Mouse (Mus musculus) WW6 (cell line): ENCODE measurements at regions not wholly inside any gene's neighbourhood (a gene's known extent, or its start where the extent isn't known, plus 50 kb on each side); places are given as distances from the start of the nearest gene placed in this dataset.

Experiments used
- DNase-seq: peaks from one replicate; pipeline ENCODE4 v3.0.0-alpha.2; 2013; ENCODE audit warnings: low read depth, low spot score

DNA sequence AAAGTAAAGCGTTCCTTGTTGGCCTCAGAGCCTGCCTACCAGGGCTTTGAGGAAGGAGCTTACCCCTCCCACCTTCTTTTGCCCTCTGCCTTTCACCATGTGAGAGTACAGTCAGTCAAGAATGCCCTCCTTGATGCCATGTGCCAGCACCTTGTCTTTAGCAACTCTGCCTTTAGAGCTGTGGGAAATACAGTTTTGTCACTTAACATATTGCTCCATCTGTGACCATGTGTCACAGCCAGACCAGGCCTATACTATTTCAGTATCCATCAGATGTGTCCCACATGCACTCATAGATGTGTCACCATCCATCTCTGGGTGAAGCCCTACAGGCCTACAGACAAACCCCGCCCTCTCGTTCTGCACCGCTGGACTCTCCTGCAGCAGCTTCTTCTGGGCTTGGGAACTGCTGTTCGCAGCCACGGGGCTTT, 355.9 kb downstream of the Agtpbp1 start:
- no peak for DNase-seq

DNA sequence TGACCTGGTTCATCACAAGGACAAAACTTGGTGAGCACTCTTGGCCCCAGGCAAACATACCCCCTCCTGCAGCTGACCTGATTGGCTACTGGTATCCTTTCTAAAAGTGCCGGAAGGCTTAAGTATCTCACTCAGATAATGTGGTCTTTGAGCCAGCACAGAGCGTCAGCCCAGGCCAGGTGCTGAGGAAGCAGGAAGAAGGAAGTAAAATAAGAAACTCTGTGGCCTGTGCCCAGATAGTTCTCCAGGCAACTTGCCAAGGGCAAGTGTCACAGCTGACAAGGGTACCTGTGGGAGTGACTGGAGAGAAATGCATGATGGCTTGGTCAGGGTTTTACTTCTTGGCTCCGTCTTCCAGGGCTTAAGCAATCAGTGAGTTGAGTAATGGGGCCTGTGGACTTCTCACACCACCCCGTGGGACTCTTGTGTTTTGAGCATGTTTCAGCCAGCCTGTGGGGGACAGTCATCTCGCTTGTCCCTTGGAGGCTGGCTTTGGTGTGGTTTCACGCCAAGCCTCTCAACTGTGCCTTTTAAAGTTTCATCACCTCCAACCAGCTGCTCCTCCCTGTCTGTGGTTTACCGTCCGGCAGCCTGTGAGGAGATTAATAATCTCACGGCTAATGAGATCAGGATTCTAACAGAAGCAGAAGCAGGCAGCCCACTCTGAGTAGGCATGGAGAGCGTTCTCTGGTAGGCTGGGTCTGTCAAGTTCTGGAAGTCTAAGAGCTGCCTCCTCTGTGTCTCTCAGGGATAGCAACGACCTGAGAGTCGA, 356.8 kb downstream of the Agtpbp1 start:
- no peak for DNase-seq

DNA sequence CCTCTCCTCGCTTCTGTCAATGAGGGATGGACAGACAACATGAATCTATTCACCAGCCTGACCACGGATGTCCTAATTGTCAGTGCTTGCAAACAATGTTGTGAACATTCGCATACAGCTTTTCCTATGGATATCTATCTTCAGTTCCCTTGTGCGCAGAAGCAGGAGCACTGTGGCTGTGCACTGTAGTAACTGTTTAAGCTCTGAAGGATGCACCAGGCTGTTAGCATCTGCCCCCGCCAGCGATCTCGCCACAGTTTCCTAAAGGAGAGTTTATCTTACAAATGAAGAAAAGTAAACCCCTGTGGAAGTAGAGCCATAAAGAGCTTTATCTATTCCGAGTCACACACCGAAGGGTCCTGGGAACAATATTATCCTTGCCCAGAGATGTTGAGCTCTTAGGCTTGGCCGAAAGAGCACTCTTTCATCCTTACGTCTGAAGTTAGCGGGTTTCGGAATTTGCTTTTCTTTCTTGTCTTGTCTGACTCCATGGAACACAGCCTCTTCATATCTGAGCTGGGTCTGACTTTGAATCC, 357.4 kb downstream of the Agtpbp1 start:
- no peak for DNase-seq

DNA sequence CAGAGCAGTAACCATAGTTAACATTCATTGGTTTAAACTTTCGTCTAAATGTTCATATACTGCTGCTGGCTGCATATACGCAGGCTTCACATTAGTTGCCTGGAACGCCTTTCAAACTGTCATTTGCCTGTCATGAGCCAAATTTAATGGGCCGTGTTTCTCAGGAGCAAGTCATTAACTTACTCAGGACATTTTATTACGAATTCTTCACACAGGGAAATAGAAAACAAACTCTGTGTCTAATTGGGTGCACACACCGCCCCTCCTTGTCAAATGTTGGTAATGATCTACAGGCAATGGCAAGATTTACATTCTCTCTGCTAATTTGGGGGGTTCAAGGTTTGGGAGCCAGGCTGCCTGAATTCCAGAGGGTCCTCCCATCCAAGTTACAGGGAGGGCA, 364.4 kb downstream of the Agtpbp1 start:
- DNase-seq, result no peak

DNA sequence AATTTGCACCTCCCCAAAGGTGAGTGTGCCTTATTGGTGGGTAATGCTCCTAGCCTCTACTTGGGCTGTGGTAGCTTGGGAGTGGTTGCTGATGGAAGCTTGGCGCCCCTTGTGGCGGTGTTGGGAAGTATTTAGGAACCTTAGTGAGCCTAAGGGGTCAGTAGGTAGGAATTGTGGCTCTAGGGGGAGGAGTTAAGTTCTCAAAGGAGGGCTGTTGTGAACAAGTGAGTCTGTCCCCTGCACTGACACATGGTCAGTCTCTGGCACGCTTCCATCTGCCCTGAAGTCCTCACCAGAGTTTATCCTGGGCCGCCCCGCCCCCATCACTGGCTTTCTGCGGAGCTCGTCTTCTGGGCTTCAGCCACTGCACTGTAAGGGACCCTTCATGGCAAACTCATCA, 364.9 kb downstream of the Agtpbp1 start:
- DNase-seq, result peak; percentile 38

DNA sequence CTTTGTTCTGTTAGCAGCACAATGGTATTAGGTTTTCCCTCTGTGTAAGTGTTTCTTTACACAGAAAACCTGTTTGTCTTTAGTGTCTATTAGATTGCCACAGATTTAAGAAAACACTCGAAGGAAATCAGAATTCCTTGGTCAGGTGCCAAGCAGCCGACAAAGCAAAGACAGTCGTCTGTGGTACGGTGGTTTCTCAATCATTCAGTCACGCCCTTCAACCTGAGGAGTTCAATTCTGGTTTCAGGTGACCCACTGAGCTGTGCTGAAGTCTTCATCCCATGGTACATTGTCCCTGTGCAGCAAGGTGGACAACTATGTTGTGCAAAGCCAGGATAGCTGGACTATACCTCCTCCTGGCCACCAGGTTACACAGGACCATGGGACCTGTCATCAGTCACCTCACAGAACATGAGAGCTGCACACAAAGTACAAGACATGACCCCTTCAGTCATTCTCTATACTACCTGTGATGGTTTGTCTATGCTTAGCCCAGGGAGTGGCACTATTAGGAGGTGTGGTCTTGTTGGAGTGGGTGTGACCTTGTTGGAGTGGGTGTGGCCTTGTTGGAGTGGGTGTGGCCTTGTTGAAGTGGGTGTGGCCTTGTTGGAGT, 368.2 kb downstream of the Agtpbp1 start:
- DNase-seq, result no peak

DNA sequence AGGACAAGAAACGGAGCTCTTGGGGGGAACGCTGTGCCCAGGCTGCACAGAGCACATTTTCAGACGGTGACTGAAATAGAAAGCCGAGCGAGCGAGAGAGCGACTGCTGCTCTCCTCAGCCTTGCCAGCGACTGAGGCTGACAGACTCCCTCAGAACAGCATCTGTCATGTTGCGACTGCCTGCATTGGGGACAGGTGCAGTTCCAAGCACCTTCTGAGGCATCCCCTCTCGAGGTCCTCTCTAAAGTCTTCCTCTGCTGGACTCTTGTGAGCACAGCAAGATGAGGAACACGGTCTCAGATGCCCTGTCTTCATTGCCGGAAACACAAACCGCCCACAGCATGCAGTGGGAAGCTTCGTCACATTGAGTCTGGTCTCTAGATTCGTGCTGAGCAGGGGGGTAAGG, 372.7 kb downstream of the Agtpbp1 start:
- no peak for DNase-seq

DNA sequence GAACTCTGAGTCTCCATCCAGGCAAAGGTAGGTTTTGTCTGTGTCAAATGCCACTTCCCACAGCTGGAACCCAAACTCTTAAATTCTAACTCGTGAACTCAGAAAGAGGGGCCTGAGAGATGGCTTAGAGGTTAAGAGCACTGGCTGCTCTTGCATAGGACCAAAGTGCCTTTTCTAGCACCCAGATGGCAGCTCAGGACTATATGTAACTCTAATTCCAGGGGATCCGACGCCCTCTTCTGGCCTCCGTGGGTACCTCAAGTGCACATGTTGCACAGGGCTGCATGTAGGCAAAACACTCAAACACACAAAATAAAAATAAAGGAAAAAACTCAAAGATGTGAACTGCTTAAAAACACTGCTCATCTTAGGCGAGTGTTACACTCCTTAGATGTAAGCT, 374.2 kb downstream of the Agtpbp1 start:
- no peak for DNase-seq

DNA sequence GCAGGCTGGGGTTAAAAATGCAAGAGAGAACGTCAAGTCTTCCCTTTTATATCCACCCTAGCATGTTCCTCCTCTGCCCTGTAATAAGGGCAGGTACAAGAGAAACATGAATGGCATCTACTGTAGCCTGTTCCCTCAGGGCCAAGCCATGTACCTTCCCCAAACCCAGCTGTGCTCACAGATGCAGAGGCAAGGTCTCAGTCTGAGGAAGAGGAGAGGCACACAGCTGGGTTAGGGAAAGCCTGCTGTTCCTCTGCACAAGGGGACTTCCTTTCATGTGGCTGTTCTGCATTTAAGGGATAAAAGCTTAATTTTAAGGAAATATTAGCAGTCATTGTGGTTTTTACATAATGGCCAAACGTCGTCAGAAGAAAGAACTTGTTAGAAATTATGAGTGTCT, 378.8 kb downstream of the Agtpbp1 start:
- DNase-seq, result no peak

DNA sequence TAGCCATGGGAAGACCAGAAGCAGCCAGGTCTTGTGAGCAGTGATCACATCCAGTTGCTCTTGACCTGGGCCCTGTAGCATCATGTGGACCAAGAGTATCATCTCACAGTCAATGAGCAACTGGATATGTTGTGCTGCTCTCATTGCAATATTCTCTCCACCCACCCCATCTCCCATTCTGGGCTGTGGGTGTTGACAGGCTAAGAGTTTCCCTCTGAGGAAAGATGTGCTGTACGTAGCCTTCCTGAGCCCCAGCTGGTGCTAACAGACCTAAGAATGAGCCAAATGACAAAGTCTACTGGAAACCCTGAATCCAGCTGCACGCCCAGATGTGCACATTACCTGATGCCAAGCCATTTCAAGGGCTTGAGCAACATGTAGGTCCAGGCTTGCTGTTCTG, 380.5 kb downstream of the Agtpbp1 start:
- no peak for DNase-seq

DNA sequence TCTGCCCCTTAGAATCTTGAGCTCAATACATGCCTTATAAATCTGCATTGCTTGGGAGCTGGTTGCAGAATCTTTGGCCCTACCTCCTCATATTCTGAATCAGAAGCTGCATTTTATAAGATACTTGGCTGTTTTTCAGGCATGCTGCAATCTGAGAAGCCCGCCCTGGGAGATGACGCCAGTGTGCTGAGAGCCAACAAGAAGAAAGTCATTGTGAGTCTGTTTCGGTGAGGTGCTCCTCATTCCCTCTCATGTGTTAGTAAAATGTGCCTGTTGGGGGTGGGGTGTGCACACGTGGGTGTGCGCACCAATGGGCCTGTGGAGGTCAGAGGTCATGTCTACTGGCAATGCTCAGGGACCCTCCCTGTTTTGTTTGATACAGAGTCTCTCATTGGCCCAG, 388.7 kb downstream of the Agtpbp1 start:
- no peak for DNase-seq

DNA sequence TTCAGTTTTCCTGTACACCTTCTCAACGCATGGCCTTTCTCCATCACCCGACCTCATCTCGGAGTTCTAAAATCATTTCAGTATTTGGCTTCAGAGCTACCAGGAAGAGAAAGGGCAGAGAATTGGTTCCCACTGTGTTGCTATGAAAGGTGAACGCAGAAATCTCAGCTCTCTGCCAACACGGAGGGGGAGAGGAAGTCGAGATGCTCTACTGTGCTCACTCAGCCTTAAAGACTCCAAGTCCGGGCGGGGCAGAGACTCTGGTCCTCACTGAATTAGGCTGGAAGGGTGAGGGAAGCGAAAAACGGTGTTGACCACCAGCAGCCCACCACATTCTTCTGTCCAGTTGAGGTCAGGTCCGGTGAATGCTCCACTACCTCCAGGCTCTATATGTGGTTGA, 382.1 kb downstream of the Ntrk2 start:
- DNase-seq, result no peak
